In the genomic region with DNA sequence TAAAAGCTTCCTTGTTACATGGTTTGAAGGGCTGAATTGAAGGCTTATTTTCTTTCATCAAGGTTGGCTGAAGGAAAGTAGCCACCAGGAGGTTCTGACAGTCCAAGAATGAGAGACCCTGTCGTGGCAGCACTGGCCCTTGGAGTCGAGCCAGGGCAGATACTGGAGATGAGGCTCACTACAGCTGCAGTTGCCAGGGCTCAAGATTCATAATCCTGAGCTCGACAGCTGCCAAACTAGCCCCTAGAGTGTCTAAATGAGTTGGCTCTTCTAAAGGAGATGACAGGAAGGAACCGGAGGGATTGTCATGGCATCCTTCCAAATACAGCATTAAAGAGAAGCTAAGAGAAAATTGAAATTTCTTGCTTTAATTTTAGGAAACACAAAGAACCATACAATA, we compare ENCODE assay signal across 11 mouse cellular contexts.
DNase-seq lines count a peak whose midpoint lies in the region; ATAC-seq and TF ChIP-seq lines count a peak whose summit lies in the region.
"Had no signal": no experiment of that assay in that cellular context is flagged by ENCODE, and none has a peak within 500 bp of the region (broad histone marks: within the 10 kb centered on the region; RNA-seq: fewer than 3 reads in every experiment).

No protein-coding gene starts in this region.

- no peak overlapping the region for H3K9ac ChIP-seq in kidney, embryonic 16.5 days (replicated peaks; ENCODE audit: low read length)
- H3K9ac ChIP-seq in neural tube, embryonic 13.5 days: no peak overlapping the region
- H3K9ac ChIP-seq in midbrain, postnatal 0 days (replicated peaks; ENCODE audit: low read length, poor library complexity, severe bottlenecking): no peak overlapping the region
- H3K9ac ChIP-seq: liver, embryonic 14.5 days had no signal

- no peak overlapping the region for H3K4me2 ChIP-seq in kidney, embryonic 16.5 days (replicated peaks; ENCODE audit: low read depth, low read length)
- H3K4me2 ChIP-seq in neural tube, embryonic 13.5 days: no peak overlapping the region
- H3K4me2 ChIP-seq in midbrain, postnatal 0 days (ENCODE audit: low read depth, low read length, poor library complexity, severe bottlenecking): no peak overlapping the region

- H3K27ac ChIP-seq in kidney, embryonic 16.5 days (ENCODE audit: low read length): no peak overlapping the region
- H3K27ac ChIP-seq in neural tube, embryonic 13.5 days (replicated peaks): no peak overlapping the region
- no peak overlapping the region for H3K27ac ChIP-seq in midbrain, postnatal 0 days (ENCODE audit: low read depth, low read length)
- H3K27ac ChIP-seq: liver, embryonic 14.5 days had no signal

- no peaks in the 10 kb centered on the region for H3K27me3 ChIP-seq in kidney, embryonic 16.5 days (ENCODE audit: insufficient read depth, low read length)
- H3K27me3 ChIP-seq in neural tube, embryonic 13.5 days: no peaks in the 10 kb centered on the region
- H3K27me3 ChIP-seq in midbrain, postnatal 0 days (ENCODE audit: insufficient read depth, low read length): no peaks in the 10 kb centered on the region

- H3K9me3 ChIP-seq in kidney, embryonic 16.5 days (ENCODE audit: low read length): no peaks in the 10 kb centered on the region
- no peaks in the 10 kb centered on the region for H3K9me3 ChIP-seq in neural tube, embryonic 13.5 days
- H3K9me3 ChIP-seq in midbrain, postnatal 0 days (ENCODE audit: low read length): no peaks in the 10 kb centered on the region

- H3K4me1 ChIP-seq in kidney, embryonic 16.5 days (ENCODE audit: insufficient read depth, low read length): no peaks in the 10 kb centered on the region
- H3K4me1 ChIP-seq in neural tube, embryonic 13.5 days (replicated peaks): peaks cover 7% of the 10 kb centered on the region; the same call in 1 of the 2 replicates
- H3K4me1 ChIP-seq in midbrain, postnatal 0 days (ENCODE audit: insufficient read depth, low read length): no peaks in the 10 kb centered on the region

- 70% methylated on average over 4 of the region's 4 CpGs for WGBS in kidney, embryonic 16.5 days
- WGBS in neural tube, embryonic 13.5 days: 53% methylated on average over 4 of the region's 4 CpGs
- 34% methylated on average over 4 of the region's 4 CpGs for WGBS in midbrain, postnatal 0 days

- DNase-seq in cerebellum, postnatal 10 days: peak; percentile 89 to 92
- peak; percentile 3 for DNase-seq in kidney, postnatal 10 days
- no peak for DNase-seq in neural tube, embryonic 10.5 days (ENCODE audit: extremely low spot score, low spot score)
- peak; percentile 88 for DNase-seq in midbrain, postnatal 0 days (ENCODE audit: low spot score)

- ATAC-seq in cerebellum, adult (ENCODE audit: insufficient number of reproducible peaks, low FRiP score, low TSS enrichment): no peak; the same call in 1 of the 2 replicates
- ATAC-seq in kidney, embryonic 16.5 days (ENCODE audit: low FRiP score, low TSS enrichment): no peak
- ATAC-seq in neural tube, embryonic 13.5 days (ENCODE audit: low read depth): peak; percentile 72; the same call in 1 of the 2 replicates
- ATAC-seq in midbrain, postnatal 0 days (ENCODE audit: low FRiP score): peak; percentile 58; the same call in 1 of the 2 replicates
- ATAC-seq in erythroid progenitor cell, adult 5-6 weeks (replicated peaks; ENCODE audit: low FRiP score, poor library complexity, severe bottlenecking): no peak
- ATAC-seq: intestine, postnatal 0 days had no signal

- no peak for TF ChIP-seq CTCF in midbrain, postnatal 0 days (IDR thresholded peaks at IDR 0.05)

- no peaks in the 10 kb centered on the region for H3K36me3 ChIP-seq in kidney, embryonic 16.5 days (ENCODE audit: insufficient read depth, low read length)
- no peaks in the 10 kb centered on the region for H3K36me3 ChIP-seq in neural tube, embryonic 13.5 days
- H3K36me3 ChIP-seq in midbrain, postnatal 0 days (ENCODE audit: insufficient read depth, low read length): no peaks in the 10 kb centered on the region

- no peak overlapping the region for H3K4me3 ChIP-seq in kidney, embryonic 16.5 days (ENCODE audit: low read length)
- H3K4me3 ChIP-seq in neural tube, embryonic 13.5 days: no peak overlapping the region
- no peak overlapping the region for H3K4me3 ChIP-seq in midbrain, postnatal 0 days (ENCODE audit: low read depth, low read length)
- H3K4me3 ChIP-seq: myocyte had no signal

Comparison
In these comparisons a context has a peak if more than half of its experiments do, and no peak if none do; other contexts are left out.
1. ATAC-seq: peak in neural tube, embryonic 13.5 days (single experiment) and midbrain, postnatal 0 days (single experiment); none in cerebellum, adult (single experiment), kidney, embryonic 16.5 days (single experiment) and erythroid progenitor cell, adult 5-6 weeks (single experiment).